Mouse (Mus musculus) Muller cell, postnatal 12 days (primary cell): ENCODE results near the gene Prg2.

Experiments
- DNase-seq: peaks from one replicate; pipeline ENCODE4 v3.0.0-alpha.2; 2015; ENCODE audit errors: inconsistent ontology term

Prg2 gene

GRCm38 (mm10) chr2:85029897-85030296 lies 49.6 kb downstream of the Prg2 start:
- no peak for DNase-seq

GRCm38 (mm10) chr2:85030989-85031388 lies 50.7 kb downstream of the Prg2 start:
- DNase-seq = no peak

- no peak for DNase-seq
Observed at GRCm38 (mm10) chr2:85033121-85033520, 52.9 kb downstream of the Prg2 start.
